Mouse (Mus musculus) mesoderm, embryonic 11.5 days (tissue): Measurements from ENCODE around the gene Gm11011.
A peak's percentile ranks its signal among the peaks of the same experiment; 100 is the strongest.

Source experiments
- DNase-seq: peaks from one replicate; pipeline ENCODE4 v3.0.0-alpha.2; 2012; ENCODE audit warnings: low read depth, low spot score

Gene Gm11011

DNA sequence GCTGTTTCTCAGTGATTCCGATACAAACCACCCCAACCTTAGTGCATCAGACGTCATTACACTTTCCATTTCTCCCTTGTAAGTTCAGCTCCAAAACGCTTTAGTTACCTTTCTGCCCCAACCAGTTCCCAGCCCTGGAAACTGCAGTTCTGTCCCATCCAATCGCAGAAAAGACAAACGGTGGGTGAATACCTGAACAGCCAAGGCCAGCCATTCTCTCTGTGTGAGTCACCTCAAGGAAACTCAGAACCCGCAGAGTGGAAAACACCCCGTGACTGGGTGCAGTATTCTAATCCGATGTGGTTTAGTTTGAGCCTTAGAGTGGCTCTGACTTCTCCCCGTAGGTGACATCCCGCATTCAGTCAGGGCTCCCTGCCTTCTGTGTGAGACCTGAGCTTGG lies 2.2 kb upstream of the Gm11011 start:
- DNase-seq = no peak

DNA sequence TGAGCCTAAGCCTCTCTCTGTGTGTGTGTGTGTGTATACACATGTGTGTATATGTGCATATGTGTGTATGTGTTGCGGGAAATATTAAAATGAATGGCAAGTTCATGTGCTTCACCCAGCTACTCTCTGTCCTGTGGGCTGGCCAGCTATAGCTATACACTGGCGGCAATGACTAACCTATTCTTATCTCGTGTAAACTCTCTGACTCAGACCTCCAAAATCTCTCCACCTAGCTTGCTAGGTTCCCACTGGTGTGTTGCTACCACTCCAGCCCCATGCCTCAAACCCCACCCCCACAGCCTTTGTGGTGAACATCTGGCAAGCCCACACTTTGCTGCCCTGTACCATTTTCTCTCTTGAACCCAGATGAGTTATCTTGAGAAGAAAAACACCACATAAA lies 857 bp downstream of the Gm11011 start:
- no peak for DNase-seq

DNA sequence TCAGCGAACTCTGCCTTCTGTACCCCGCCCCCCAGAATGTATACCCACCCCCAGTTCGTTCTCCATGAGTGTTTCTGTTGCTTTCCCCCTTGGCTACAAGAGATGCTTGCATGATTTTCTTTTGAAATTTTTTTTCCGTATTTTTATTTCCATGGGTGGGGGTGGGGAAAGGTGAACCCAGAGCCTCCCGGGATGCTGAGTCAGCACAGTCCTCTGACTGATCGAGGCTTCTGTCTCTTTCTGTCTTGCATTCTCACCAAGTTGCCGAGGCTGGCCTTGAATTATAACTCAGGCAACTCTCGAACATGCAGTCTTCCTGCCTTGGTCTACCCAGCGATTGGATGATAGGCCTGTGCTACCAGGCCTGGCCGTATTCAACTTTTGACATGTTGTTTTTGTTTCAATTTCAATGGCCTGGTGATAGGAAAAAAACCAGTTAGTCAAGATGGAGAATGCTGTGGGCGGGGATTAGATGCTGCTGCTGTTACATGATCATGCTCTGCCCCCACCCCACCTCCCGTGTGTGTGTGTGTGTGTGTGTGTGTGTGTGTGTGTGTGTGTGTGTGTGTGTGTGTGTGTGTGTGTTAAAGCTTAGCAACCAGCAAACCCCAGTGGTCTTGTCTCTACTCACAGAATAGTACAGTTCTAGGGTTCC lies 1.8 kb downstream of the Gm11011 start:
- DNase-seq = no peak

DNA sequence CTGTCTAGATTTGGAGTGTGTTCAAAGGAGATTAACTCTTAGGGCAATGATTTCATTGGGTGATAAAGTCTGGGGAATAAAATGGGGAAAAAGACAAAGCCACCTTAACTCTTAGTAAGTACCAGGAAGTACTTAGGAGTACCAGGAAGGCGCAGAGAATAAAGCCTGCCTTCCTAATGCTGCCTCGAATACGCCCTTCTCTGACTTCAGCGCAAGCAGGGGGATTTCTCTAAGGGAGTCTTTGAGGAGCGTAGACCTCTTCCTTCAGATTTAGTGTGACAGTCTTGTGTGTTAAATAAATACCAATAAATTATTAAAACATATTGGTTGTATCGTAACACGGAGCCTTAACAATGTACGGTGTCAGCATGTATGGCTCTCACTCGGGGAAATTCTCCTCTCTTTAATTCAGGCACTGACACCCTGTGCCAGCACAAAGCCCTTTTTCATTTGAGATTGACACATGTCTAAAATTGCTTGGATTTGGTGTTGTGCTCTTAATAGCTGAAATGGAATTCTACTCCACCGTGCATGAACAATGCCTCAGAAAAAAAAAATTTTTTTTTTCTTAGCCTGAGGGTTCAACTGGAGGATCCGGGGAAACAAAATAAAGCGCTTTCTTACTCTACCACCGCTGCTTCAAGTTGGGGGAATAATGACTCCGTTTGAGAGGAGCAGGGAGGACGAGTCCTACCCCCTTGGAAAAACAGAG lies 2.6 kb downstream of the Gm11011 start:
- no peak for DNase-seq

DNA sequence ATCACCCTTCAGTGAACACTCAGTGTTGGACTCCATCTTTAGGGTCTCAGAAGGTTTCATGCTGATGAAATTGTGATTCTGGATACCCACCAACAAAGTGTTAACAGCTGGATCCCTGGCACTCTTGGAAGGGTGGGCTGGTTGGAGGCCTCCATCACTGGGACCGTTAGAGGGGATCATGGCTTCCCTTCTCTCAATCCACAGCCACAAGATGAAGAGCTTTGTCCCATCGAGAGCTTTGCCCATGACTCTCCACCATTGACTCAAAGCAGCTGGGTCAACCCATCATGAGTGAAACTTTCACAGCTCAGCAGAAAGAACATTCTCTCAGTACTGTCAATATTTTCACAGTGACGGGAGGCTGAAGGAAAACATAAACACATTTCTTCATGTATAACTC lies 4.1 kb downstream of the Gm11011 start:
- no peak for DNase-seq

DNA sequence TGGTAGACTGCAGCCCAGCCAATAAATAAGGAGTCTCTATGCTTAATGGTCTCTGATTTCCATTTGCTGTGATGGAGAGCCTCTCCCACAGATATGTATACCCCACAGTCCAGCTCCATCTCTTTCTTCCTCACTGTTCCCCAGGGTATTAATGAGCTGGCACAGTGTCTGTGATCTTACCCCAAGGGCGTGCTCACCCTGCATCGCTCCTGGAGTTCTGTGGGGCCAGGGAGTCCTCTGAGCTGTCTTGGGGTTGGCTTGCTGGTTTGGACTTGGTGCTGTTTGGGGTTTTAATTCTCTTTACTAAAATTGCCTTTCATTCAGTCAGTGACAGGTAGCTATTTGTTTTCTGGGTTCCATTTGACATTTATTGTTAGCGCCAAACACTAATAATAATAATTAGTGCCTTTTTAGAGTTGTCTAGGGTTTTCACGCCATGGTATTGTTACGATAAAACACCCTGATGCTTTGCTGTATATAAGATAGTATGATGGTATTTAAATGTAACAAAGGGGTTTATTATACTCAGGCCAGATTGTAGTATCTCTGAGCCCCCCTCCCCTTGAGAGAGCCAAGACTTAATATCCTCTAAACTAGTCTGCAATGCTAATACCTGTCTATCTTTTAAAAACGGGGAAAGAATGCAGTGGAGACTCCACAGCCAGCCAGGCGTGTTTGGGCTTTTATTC lies 9.9 kb downstream of the Gm11011 start:
- DNase-seq = no peak

GRCm38 (mm10) chr2:169570063-169570462 lies 17.5 kb downstream of the Gm11011 start:
- peak; percentile 23 for DNase-seq

GRCm38 (mm10) chr2:169566159-169566558 lies 21.4 kb downstream of the Gm11011 start:
- no peak for DNase-seq

DNA sequence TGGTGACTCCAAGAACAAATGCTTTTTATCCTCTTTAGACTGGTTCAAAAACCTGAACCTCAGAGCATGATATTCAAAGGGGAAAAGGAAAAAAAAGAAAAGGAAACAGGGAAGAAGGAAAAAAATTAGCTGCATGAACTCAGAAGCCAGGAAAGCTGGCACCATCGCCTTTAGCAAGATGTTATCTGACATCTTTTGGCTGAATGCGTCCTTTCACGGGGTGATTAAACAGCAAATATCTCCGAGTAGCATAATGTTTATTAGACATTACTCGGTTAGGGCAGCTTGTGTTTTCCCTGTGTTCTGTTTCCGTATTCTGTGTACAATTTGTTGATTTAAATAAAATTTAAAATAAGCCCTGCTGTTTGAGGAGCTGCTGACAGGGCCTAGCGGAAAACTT lies 21.8 kb downstream of the Gm11011 start:
- no peak for DNase-seq

DNA sequence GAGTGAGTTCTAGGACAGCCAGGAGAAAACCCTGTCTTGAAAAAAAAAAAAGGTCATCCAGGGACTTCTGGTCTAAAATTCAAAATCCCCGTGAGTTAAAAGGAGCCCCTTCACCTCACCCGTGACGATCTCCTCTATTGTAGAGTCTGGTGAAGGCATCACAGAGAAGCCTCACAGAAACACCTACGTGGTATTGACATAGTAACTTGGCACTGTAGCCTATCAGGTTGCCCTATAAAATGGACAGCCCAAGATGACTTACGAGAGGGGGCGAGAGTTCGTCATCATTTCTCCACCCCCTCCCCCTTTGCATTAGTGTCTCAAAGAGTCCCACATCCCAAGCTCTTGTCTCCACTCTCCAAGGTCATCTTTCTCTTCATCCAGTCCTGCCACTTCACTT lies 41.9 kb downstream of the Gm11011 start:
- no peak for DNase-seq

DNA sequence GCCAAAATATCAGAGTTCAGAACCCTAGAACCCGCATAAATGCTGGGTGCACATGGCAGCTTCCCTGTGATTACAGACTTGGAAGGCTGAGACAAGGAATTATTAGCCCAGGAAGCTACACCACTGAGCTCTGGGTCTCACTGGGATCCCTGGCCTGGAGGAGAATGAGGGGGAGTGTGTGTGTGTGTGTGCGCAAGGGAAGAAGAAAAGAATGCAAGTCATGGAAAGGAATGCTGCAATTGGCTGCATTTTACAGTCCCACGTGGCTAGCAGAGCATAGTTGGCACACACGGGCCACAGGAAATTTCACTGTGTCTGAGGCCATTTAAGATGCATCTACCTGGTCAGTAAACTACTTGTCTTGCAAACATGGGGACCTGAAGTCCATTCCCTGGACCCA lies 48.6 kb downstream of the Gm11011 start:
- DNase-seq = no peak
